Mouse (Mus musculus): ENCODE results near the gene Fdx1l. TPM values are rescaled to one million over a fixed set of nuclear protein-coding genes. Genes with fewer than 3 reads are reported as not detected.
A peak's percentile ranks its signal among the peaks of the same experiment; 100 is the strongest.

Fdx1l gene
- polyA plus RNA-seq (2015; fragmentation: Nextera tagmentation; extraction: Ambion mirVana): 61.5 and 63.9 TPM in 2 replicates

- Histone ChIP-seq H3K4me1 (replicated peaks; ENCODE audit: insufficient read depth, low read length) (0 out of 2 replicates have a peak, but pooled peaks cover 9% of the 10 kb centered on the region), H3K9ac (ENCODE audit: low read depth, low read length) (peak within 1 kb of the TSS; percentile 88), H3K27me3 (ENCODE audit: insufficient read depth, low read length) (no peaks in the 10 kb centered on the region), H3K27ac (peak within 1 kb of the TSS; percentile 75), H3K4me2 (ENCODE audit: low read length) (peak within 1 kb of the TSS; percentile 95), H3K36me3 (ENCODE audit: insufficient read depth, low read length) (peaks cover 30% of the 10 kb centered on the region), H3K4me3 (replicated peaks; ENCODE audit: low read depth, low read length) (peak within 1 kb of the TSS; percentile 83), H3K9me3 (replicated peaks; ENCODE audit: low read length) (no peaks in the 10 kb centered on the region)
- DNase-seq (ENCODE audit: low spot score) (peak; percentile 96), ATAC-seq (replicated peaks; ENCODE audit: low FRiP score, low read depth) (peak; percentile 92)
- 0 out of 2 replicates have a peak, but pooled peaks have one; percentile 1 for TF ChIP-seq CTCF (IDR thresholded peaks at IDR 0.05; ENCODE audit: low read depth)
- 2% methylated on average over 57 of the region's 58 CpGs for WGBS
Observed at GRCm38 (mm10) chr9:21073044-21073840, at the start of gene Fdx1l, which contains the start of gene Gm49373. TSS of gene Fdx1l (minus strand) at chr9:21073614. TSS of gene Gm49373 (minus strand) at chr9:21073096.

- 95% methylated on average over 16 of the region's 16 CpGs for WGBS
- no peak for TF ChIP-seq CTCF (IDR thresholded peaks at IDR 0.05; ENCODE audit: low read depth)
Observed at GRCm38 (mm10) chr9:21121483-21121882, 48.1 kb upstream of the Fdx1l start.

GRCm38 (mm10) chr9:21117073-21117472, 43.7 kb upstream of the Fdx1l start:
- no peaks in the 10 kb centered on the region for H3K9me3 ChIP-seq (replicated peaks; ENCODE audit: low read length)
- no peaks in the 10 kb centered on the region for H3K27me3 ChIP-seq (ENCODE audit: insufficient read depth, low read length)
- no peaks in the 10 kb centered on the region for H3K4me1 ChIP-seq (replicated peaks; ENCODE audit: insufficient read depth, low read length)
- 0 out of 2 replicates have a peak, but pooled peaks cover 15% of the 10 kb centered on the region for H3K36me3 ChIP-seq (ENCODE audit: insufficient read depth, low read length)
- WGBS: 71% methylated on average over 6 of the region's 6 CpGs
- no peak for TF ChIP-seq CTCF (IDR thresholded peaks at IDR 0.05; ENCODE audit: low read depth)
- H3K4me3 ChIP-seq (replicated peaks; ENCODE audit: low read depth, low read length): no peak overlapping the region
- DNase-seq (ENCODE audit: low spot score) (no peak), ATAC-seq (replicated peaks; ENCODE audit: low FRiP score, low read depth) (no peak)
- H3K9ac ChIP-seq (ENCODE audit: low read depth, low read length): no peak overlapping the region
- no peak overlapping the region for H3K4me2 ChIP-seq (ENCODE audit: low read length)
- no peak overlapping the region for H3K27ac ChIP-seq

More at GRCm38 (mm10) chr9:21121483-21121882, 48.1 kb upstream of the Fdx1l start:
- Histone ChIP-seq H3K36me3 (ENCODE audit: insufficient read depth, low read length) (peaks cover 31% of the 10 kb centered on the region), H3K27ac (no peak overlapping the region), H3K27me3 (ENCODE audit: insufficient read depth, low read length) (no peaks in the 10 kb centered on the region), H3K9ac (ENCODE audit: low read depth, low read length) (no peak overlapping the region), H3K4me3 (replicated peaks; ENCODE audit: low read depth, low read length) (no peak overlapping the region), H3K4me1 (replicated peaks; ENCODE audit: insufficient read depth, low read length) (no peaks in the 10 kb centered on the region), H3K4me2 (ENCODE audit: low read length) (no peak overlapping the region), H3K9me3 (replicated peaks; ENCODE audit: low read length) (no peaks in the 10 kb centered on the region)
- no peak for ATAC-seq (replicated peaks; ENCODE audit: low FRiP score, low read depth)
- no peak for DNase-seq (ENCODE audit: low spot score)

- Histone ChIP-seq H3K27me3 (ENCODE audit: insufficient read depth, low read length) (no peaks in the 10 kb centered on the region), H3K4me1 (replicated peaks; ENCODE audit: insufficient read depth, low read length) (no peaks in the 10 kb centered on the region), H3K9me3 (replicated peaks; ENCODE audit: low read length) (no peaks in the 10 kb centered on the region), H3K4me3 (replicated peaks; ENCODE audit: low read depth, low read length) (no peak overlapping the region), H3K27ac (no peak overlapping the region), H3K36me3 (ENCODE audit: insufficient read depth, low read length) (0 out of 2 replicates have a peak, but pooled peaks cover 1% of the 10 kb centered on the region), H3K9ac (ENCODE audit: low read depth, low read length) (no peak overlapping the region), H3K4me2 (ENCODE audit: low read length) (no peak overlapping the region)
- DNase-seq (ENCODE audit: low spot score) (no peak), ATAC-seq (replicated peaks; ENCODE audit: low FRiP score, low read depth) (no peak)
- no peak for TF ChIP-seq CTCF (IDR thresholded peaks at IDR 0.05; ENCODE audit: low read depth)
- 93% methylated on average over 8 of the region's 8 CpGs for WGBS
Observed at GRCm38 (mm10) chr9:21115105-21115504, 41.7 kb upstream of the Fdx1l start.

GRCm38 (mm10) chr9:21114190-21114589, 40.8 kb upstream of the Fdx1l start:
- Histone ChIP-seq H3K9ac (ENCODE audit: low read depth, low read length) (no peak overlapping the region), H3K4me2 (ENCODE audit: low read length) (no peak overlapping the region), H3K9me3 (replicated peaks; ENCODE audit: low read length) (no peaks in the 10 kb centered on the region), H3K27me3 (ENCODE audit: insufficient read depth, low read length) (no peaks in the 10 kb centered on the region), H3K27ac (no peak overlapping the region), H3K4me3 (replicated peaks; ENCODE audit: low read depth, low read length) (no peak overlapping the region), H3K36me3 (ENCODE audit: insufficient read depth, low read length) (no peaks in the 10 kb centered on the region), H3K4me1 (replicated peaks; ENCODE audit: insufficient read depth, low read length) (no peaks in the 10 kb centered on the region)
- TF ChIP-seq CTCF (IDR thresholded peaks at IDR 0.05; ENCODE audit: low read depth): no peak
- ATAC-seq (replicated peaks; ENCODE audit: low FRiP score, low read depth) (no peak), DNase-seq (ENCODE audit: low spot score) (no peak)
- 84% methylated on average over 7 of the region's 7 CpGs for WGBS

- Histone ChIP-seq H3K4me3 (replicated peaks; ENCODE audit: low read depth, low read length) (no peak overlapping the region), H3K9ac (ENCODE audit: low read depth, low read length) (no peak overlapping the region), H3K27me3 (ENCODE audit: insufficient read depth, low read length) (no peaks in the 10 kb centered on the region), H3K9me3 (replicated peaks; ENCODE audit: low read length) (no peaks in the 10 kb centered on the region), H3K4me2 (ENCODE audit: low read length) (no peak overlapping the region), H3K27ac (no peak overlapping the region), H3K36me3 (ENCODE audit: insufficient read depth, low read length) (no peaks in the 10 kb centered on the region), H3K4me1 (replicated peaks; ENCODE audit: insufficient read depth, low read length) (no peaks in the 10 kb centered on the region)
- WGBS: 77% methylated on average over 6 of the region's 6 CpGs
- no peak for TF ChIP-seq CTCF (IDR thresholded peaks at IDR 0.05; ENCODE audit: low read depth)
- DNase-seq (ENCODE audit: low spot score): no peak
- no peak for ATAC-seq (replicated peaks; ENCODE audit: low FRiP score, low read depth)
Observed at GRCm38 (mm10) chr9:21113751-21114150, 40.3 kb upstream of the Fdx1l start.

Measured in kidney, postnatal 0 days (tissue).